Mouse (Mus musculus) heart, adult 18-20 months (tissue): ENCODE data around the gene Inhba. TPM values are rescaled to one million over a fixed set of nuclear protein-coding genes. Genes with fewer than 3 reads are reported as not detected.

ENCODE experiments used
- DNase-seq, 2 experiments: peaks; one replicate each; pipeline ENCODE4 v3.0.0; 2021 to 2022; ENCODE audit warnings: mixed read lengths in 1 of 2
- long read RNA-seq, 2 experiments: library from polyadenylated mRNA; stranded (forward); transcript quantifications; one replicate each; pipeline ENCODE4 v2.0.0; 2021
- total RNA-seq, 2 experiments: library from RNA; stranded (reverse); gene quantifications; 2 replicates each; pipeline ENCODE4 v1.2.3; 2021

Gene Inhba
- 1 to 10 TPM; 1.6 to 1.8 TPM for total RNA-seq
- long read RNA-seq, experiment 1, result 0 reads
- long read RNA-seq, experiment 2, result 0 reads

DNA sequence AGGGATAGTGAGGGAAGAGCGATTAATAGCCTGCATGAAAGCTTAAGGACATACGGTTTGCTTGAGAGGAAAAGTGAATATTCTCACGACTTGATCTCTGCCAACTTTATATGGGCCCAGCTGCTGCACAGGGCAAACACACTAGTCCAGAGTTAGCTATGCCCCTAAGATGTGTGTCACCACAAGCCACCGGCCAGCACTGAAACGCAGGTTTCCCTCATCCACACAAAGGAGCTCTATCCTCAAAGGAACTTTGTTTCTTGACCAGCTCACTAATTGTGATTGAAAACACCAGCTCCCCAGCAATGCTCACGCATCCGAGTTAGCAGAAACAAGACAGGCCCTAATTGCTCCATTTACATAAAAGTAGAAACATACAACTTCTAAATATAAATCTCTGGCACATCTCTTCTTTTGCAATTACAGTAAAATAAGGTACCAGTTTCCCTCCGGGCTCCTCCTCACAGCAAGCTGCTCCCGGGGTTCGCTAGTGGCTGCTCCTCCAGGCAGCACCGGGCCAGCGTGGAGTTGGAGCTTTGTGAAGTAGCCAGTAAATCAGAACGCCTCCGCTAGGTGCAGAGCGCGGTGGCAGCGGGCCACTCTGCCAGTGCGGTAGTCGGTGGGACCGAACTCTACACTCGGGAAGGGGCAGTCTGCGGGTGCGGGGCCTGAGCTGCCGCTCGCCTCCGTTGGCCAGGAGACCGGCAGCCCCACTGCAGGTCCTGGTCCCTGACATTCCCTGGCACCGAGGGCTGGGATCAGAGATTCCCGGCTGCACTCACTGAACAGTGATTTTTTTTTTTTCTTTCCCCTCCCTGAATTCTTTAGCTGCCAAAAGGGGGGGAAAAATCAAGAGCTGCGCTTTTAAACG is at the start of gene Inhba:
Inhba (plus strand) TSS at position 480 of the 871 bp plus-strand sequence.
- peak; percentile 22 to 58 for DNase-seq

DNA sequence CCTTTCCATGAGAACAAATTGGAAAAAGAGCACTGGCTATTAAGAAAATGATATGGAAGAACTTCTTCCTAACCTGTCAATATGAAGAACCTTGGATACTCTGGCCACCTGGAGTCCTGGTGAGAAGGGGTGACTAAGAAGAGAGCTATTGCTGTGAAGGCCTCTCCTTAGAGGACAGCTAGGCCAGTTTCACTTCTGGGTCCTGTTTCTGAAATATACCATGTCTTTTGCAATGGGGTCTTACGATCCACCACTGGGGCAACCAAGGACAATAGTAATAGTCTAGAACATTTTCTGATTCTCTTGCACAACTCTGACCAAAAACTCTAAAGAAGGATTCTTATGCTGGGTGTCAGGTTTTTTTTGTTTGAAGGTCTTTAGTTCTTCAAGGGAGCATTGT is 35.1 kb upstream of the Inhba start:
- no peak for DNase-seq

DNA sequence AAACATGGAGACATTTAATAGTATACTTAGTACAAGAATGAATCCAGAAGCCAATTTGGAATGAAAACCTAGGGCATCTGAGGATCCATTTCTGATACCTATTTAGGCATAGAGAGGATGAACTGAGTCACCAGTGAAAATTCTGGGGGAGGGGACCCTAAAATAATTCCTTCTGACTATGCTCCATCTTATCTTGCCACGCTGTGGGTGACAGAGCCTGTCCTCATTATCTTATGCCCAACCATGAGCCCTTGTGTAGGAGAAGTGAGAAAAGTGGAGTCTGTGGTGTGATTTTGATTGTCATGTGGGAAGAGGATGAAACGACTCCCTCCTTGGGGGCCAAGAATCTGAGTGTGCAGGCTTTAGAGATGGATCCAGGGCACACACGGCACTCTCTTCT is 32.1 kb upstream of the Inhba start:
- no peak for DNase-seq

DNA sequence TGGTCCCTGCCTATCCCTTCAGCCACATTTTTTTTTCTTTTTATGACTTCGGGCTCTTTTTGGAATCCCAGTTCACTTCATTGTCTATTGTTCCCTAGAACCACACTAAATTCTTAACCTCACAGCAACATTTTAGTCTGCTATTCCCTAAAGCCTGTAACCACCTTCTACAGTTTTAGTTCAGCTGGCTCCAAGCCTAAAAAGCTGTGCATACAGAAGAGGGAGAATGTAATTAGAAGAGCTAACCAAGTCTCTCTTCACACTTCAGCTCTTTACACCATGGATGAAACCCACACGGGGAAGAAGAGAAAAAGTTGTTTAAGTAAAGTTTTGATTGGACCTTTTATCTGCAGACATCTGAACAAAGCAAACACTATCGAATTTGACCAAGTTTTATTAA is 29.6 kb upstream of the Inhba start:
- DNase-seq, result no peak

DNA sequence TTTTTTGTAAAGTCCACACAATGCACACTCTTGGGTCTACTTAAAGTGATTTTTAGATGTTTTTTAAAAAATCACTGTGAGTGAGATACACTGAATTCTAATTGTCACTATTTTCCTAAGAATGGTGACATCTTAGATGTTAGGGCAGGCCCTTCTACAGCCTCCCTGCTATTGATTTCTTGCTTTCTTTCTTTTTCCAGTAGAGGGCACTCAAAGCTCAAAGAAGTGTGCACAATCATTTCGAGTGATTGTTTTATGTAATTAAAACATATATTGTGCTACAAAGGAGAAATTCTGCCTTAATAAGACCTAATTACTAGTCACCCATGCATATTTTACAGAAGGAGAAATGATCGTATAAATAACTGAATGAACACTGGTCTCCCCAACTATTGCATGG is 25.9 kb upstream of the Inhba start:
- DNase-seq, result no peak

DNA sequence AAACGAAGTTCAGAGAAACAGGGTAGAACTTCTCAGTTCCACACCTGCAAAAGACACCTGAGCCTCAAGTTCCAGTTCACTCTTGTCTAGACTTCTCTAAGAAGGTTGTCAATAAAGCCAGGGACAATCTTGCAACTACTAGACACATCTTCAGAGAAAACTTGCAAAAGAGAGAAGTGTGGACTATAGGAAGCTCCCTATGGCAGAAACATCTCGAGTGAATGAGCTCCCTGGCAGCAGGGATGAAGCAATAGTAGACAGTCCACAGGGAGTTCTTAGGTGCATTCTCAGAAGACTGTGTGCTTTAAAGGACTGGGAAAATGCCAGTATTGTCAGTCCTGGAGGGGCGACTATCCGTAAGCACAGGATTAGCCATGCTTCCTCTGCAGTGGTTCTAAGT is 25.5 kb upstream of the Inhba start:
- DNase-seq, result no peak

DNA sequence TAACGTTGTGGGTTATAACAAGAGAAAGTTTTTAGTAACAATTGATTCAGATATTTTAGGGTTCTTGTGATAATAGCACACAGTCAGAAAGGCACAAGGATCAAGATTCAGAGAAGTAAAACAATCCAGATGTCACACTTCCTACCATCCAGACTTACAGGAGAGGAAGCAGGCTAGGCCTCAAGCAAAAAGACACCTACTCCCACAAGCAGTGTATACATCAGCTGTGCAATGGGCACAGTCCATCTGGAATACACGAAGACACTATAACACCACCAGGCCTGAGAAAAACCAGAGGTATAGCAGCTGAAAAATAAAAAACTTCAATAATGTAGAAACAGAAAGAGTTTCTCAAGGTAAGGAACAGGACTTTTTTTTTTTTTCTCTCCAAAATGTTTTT is 16.3 kb upstream of the Inhba start:
- no peak for DNase-seq

DNA sequence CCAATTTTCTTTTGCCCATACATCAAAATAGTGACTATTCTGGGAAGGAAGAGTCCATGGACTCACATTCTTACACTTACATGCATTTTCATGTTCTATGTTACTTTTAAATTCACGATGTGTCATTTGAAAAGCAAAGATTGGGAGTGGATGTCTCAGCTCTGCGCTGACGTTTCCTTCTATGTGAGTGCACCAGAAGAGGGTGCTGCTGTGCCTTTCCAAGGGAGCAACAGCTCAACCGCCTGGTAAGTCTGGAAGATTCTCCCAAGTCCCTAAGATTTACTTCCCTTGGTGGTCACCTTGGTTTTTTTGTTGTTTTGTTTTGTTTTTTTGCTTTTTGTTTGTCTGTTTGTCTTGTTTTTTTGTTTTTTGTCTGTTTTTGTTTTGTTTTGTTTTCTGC is 6.1 kb upstream of the Inhba start:
- DNase-seq, result peak; percentile 19 to 59

DNA sequence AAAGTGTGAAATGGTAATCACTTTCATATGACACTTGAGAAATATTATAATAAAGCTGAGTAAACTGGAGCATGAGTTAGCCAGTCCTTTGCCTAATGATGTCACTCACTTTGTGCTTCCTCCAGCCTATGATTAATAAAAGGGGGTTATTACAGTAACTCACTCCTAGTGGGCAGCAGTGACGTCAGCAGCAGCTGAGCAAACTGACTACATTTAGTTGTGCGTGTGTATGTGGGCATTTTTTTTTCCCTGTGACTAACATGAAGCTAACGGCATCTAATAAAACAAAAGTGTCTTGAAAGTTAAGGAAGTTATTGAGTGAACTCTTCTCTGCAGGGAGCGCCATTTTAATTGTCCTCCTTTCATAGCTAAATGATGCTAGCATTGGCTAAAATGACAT is 3.9 kb upstream of the Inhba start:
- DNase-seq, result no peak

DNA sequence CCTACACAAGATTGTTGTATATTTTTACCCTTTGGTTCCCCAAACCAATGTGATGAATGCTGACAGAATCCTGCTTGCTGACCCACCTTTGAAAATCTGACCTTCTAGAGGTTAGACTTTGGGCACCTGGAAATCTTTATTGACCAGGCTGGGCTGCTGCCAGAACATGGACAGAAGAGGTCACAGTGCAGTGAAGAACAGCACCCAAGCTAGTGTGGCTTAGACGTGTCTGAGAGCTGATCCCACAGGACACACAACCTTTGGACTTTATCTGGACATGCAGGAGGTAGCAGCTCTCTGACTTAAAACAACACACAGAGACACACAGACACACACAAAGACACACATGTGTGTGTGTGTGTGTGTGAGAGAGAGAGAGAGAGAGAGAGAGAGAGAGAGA is 3.3 kb upstream of the Inhba start:
- DNase-seq, result no peak

DNA sequence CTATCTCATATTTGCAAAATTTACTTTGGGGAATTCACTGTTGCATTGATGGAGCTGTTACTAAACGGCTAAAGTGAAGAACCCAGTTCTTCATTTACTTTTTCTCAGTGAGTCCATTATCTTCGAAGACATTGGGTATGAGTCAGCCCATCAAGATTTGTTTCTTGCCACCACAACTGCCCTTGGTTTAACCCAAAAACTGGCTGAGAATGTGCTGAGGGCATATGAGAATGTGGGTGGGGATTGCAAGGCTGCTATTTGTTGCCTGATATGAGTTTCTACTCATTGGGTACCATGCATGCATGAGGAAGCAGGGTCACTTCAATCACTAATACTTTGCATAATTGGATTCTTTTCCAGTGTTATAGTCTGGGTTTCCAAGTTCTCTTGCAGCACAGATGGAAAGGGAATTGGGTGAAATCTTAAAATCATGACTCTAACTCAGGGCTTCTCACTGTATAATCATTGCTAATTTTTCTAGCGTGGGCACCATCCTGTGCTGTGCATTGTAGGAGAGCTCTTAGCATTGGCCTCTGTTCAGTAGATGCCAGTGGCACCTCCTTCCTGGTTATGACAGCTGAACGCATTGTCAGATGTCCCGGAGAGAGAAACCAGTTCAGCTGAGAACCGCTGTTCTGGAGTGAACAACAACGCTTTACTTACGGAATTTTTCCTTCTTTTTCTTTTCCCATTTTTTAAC is 1.7 kb upstream of the Inhba start:
- DNase-seq, result no peak

DNA sequence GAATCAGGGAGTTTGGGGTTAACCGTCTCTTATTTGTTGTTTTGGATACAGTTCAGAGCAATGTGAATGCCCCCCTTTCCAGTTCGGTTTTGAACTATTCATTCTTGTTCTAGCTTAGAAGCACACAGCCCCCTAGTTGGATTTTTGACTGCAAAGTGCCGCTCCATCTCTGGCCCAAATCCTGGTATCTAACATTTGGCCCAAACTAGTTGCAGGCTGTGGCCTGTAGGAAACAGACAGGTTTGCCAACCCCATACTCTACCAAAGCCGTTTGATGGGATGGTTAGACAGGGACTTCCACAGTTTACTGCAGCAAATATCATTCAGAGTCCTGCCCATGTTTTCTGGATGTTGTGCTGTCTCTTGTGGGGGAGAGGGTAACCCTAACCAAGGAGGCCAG is 1.1 kb upstream of the Inhba start:
- no peak for DNase-seq

DNA sequence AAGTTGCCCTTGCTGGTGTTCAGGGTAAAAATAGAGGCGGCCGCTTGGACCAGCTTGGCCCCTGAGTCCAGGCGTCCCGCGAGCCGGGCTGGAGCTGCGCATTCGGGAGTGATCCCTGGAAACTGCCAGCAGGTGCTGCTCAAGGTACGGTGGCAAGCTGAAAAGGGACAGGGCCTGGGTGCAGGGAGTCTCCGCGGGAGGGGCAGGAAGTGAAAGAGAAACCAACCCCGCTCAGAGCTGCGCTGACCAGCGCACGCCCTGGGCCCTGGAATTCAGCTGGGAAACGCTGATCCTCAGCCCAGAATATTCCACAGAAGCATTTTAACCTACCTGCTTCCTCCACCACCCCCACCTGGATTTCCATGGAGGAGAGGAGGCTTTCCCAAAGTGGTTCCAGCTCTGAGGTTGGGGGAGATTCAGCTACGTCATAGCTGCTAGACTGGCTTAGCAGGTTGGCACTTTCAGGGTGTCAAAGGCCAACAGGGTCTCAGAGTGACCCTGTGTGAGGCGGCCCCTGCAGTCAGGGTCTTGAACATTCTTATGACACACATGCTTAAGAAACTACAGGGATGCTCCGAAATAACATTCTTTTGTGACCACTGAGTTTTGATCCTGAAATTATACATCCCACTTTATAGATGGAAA is 714 bp downstream of the Inhba start:
- peak; percentile 77 to 80 for DNase-seq

DNA sequence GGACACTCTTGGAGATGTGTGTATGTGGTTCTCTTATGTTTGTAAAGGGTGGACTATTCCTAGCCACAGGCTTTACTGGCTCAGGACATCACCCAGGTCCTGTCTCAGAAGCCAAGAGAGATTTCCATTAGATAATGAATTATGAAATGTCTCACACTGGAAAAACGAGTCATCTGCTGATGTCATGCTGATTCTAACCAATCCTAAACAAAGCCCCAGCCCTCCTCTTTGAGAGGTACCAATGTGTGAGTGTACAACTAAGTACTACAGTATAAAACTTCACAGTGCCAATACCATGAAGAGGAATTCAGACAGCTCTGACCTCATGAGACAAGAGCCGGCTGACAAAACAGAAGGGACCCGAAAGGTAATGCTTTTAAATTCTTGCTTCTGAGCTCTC is 2.5 kb downstream of the Inhba start:
- DNase-seq, result no peak

DNA sequence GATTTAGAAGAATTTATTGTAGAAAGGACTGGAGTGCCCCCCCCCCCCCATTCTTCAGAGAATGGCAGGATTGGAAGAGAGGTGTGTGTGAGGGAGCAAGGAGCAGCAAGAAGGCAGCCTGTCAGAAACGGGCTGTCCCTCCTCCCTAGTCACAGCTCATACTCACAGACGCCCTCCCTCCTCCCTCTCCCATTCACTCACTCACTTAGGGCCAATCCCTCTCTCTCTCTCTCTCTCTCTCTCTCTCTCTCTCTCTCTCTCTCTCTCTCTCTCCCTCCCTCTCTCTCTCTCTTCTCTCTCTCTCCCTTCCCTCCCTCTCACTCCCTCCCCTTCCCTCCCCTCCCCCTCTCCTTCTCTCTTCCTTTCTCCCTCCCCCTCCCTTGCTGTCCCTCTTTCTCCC is 4.9 kb downstream of the Inhba start:
- DNase-seq, result peak in 1 of 2 experiments; percentile 9

DNA sequence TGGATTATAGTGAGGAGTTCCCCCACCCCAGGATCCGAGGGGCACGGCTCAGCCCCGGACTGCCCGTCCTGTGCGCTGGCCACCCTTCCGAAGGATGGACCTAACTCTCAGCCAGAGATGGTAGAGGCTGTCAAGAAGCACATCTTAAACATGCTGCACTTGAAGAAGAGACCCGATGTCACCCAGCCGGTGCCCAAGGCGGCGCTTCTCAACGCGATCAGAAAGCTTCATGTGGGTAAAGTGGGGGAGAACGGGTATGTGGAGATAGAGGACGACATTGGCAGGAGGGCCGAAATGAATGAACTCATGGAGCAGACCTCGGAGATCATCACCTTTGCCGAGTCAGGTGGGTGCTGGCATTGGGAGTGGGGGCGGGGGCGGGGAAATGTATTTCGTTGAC is 5.7 kb downstream of the Inhba start:
- DNase-seq, result peak in 1 of 2 experiments; percentile 22

DNA sequence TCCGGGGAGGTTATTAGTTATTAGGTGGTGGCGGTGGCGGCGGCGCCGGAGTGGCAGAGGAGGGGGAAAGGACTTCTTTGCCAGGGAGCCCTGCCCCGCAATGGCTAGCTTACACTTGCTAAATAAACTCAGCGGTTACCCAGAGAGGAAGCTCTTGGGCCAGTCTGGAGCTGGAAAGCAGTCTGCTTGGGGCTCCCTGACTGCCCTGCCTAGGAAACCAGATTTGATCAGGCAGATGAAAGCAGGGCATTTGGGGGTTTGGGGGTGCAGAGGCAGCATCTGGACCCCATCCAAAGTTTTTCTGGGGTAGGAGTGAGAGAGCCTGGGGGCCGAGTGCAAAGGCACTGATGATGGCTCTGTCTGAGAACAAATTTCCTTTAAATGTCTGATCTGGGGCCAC is 6.1 kb downstream of the Inhba start:
- no peak for DNase-seq

DNA sequence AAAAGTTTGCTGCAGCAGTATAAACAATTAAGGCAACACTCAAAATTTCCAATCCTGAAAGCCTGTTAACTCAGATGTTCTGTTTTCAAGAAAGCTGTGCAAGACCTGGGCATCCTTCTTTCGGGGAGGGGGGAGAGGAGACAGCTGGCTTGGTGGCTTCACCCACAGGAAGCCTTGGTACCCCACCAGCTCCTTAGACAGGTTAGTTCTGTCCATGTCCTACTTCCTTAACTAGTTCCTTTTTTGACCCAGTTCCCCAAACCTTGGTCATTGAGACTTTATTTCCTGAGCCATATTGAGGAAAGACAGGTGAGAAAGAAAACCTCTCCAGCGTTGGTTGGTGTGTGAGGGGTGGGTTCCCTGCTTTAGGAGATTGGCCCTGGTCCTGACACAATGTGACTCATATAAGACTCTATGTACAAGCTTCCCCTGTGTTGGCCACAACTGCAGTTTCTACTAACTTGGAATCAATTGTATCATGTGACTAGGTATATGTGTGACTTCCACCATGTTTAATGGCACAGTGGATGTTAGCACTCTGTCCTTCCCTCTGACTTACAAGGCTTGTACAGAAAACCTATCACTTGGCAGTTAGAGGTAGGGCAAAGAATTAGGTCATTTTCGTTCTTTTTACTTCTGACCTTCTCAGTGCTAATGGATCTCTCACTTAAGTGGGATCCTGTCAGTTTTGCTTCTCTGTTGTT is 7.3 kb downstream of the Inhba start:
- no peak for DNase-seq

DNA sequence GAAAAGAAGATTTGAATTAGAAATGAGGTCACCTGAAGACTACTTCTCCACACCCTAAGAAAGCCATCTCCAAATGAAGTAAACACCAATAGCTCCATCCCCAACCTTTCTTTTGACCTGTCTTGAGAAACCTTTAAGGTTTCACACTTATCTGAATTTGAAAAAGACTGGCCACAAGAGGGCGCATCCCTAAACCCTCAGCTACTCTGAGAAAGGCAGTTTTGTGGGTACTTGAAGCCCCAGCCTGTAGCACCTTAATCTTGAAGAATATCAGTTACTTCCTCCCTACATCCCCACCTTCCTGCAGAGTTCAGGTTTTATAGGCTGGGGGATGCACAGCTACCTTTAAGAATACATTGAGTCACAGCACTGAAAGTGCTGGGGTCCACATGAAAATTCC is 9.0 kb downstream of the Inhba start:
- peak; percentile 14 to 64 for DNase-seq

DNA sequence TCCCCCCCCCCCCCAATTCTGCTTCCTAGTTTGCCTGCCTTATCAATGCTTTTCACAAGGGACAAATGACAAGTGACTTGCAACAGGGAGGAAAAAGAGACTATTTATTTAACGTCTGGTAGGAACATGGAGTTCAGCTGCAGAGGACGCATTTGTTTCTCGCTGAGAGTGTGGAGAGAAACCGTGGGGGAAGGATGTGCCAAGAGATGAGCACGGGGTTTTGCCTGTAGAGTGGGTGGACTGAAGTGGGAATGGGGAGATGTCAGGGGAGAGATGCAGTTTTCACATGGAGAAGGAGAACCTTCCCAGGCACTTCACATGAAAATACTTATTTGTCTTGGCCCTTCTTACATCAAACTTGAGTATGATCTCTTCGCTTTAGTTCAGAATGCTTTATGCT is 9.5 kb downstream of the Inhba start:
- no peak for DNase-seq

DNA sequence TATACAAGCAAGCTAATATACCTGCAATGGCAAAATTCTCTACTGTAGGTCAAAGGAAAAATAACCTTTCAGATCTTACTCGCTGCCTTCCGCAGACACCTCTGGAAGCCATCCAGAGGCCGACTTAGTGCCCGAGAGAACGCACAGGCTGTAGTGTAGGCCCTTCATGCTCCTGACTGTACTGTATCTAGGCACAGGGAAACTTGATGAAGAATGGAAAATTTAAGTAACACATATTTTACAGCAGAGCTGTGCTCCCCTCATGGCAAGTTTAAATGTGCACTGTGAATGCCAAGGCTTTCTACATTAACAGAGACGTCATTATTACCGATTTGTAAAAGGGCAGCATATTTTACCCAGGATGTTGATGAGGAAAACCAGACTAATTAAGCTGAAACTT is 10.2 kb downstream of the Inhba start:
- DNase-seq, result no peak

DNA sequence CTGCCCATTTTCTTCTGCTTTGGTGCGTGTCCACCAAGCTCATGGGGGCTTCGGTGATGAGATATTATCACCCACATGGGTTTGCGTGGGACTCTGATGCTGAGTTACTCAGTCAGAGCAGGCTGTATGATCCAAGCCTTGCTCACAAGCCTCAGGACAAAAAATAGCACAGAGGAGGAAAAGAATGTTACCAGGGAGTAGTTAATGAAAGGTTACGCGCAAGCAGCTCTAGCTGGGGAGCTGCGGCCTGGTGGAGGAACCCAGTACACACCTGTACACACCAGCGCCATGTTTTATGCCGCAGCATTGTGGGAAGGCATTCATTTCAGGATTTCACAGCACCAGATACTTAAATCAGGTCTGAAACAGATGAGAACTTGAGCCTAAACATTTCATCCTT is 10.9 kb downstream of the Inhba start:
- no peak for DNase-seq
